Mouse (Mus musculus) retina, postnatal 1 day (tissue): ENCODE data around the gene Rps7.

ENCODE experiments used
- DNase-seq: peaks from one replicate; pipeline ENCODE4 v3.0.0-alpha.2; 2012

Gene Rps7

GRCm38 (mm10) chr12:28614401-28614800 is 21.4 kb downstream of the Rps7 start:
- DNase-seq, result no peak

GRCm38 (mm10) chr12:28612391-28612790 is 23.4 kb downstream of the Rps7 start:
- no peak for DNase-seq

GRCm38 (mm10) chr12:28607546-28608305 is 28.0 kb downstream of the Rps7 start:
- peak; percentile 76 for DNase-seq

- no peak for DNase-seq
Measured at GRCm38 (mm10) chr12:28603494-28603893, 32.3 kb downstream of the Rps7 start.

GRCm38 (mm10) chr12:28602259-28602658 is 33.5 kb downstream of the Rps7 start:
- no peak for DNase-seq

GRCm38 (mm10) chr12:28598526-28598991 is 37.2 kb downstream of the Rps7 start:
- DNase-seq, result peak; percentile 80

- no peak for DNase-seq
Measured at GRCm38 (mm10) chr12:28598110-28598509, 37.6 kb downstream of the Rps7 start.

GRCm38 (mm10) chr12:28597699-28598098 is 38.1 kb downstream of the Rps7 start:
- DNase-seq, result no peak

GRCm38 (mm10) chr12:28596851-28597250 is 38.9 kb downstream of the Rps7 start:
- peak; percentile 66 for DNase-seq

- peak; percentile 47 for DNase-seq
Measured at GRCm38 (mm10) chr12:28590428-28590827, 45.3 kb downstream of the Rps7 start.

- DNase-seq, result peak; percentile 94
Measured at GRCm38 (mm10) chr12:28589090-28589868, 46.5 kb downstream of the Rps7 start.

GRCm38 (mm10) chr12:28587949-28588348 is 47.8 kb downstream of the Rps7 start:
- no peak for DNase-seq

GRCm38 (mm10) chr12:28584036-28584435 is 51.7 kb downstream of the Rps7 start:
- no peak for DNase-seq

GRCm38 (mm10) chr12:28582423-28582822 is 53.3 kb downstream of the Rps7 start, which contains the start of gene Allc:
Gene Allc, minus strand, starts transcription at chr12:28582523.
- no peak for DNase-seq
